Mouse (Mus musculus) stomach, embryonic 15.5 days (tissue): ENCODE measurements around the gene Tmem109. TPM values are rescaled to one million over a fixed set of nuclear protein-coding genes. Genes with fewer than 3 reads are reported as not detected.

ENCODE experiments used
- ATAC-seq: fragments of 200-750 bp; cut with Nextera tagmentation; 2 replicates; pipeline ENCODE4 v1.8.0; 2017; ENCODE audit warnings: low read depth, moderate number of reproducible peaks, moderate TSS enrichment; ENCODE audit not compliant: insufficient read depth, low FRiP score
- H3K27ac ChIP-seq: fragments of 300-500 bp; sonication (generic); 2 replicates; pipeline ENCODE4 v1.5.1; 2015; ENCODE audit warnings: mild to moderate bottlenecking, inconsistent platforms
- H3K27me3 ChIP-seq: fragments of 300-500 bp; sonication (generic); replicated peaks from 2 replicates; pipeline ENCODE4 v1.6.1; 2015; ENCODE audit warnings: inconsistent platforms
- H3K36me3 ChIP-seq: fragments of 300-500 bp; sonication (generic); 2 replicates; pipeline ENCODE4 v1.6.1; 2015; ENCODE audit warnings: inconsistent platforms
- H3K4me1 ChIP-seq: fragments of 300-500 bp; sonication (generic); 2 replicates; pipeline ENCODE4 v1.6.1; 2015; ENCODE audit warnings: inconsistent platforms
- H3K4me2 ChIP-seq: fragments of 300-500 bp; sonication (generic); 2 replicates; pipeline ENCODE4 v1.6.1; 2015; ENCODE audit warnings: mild to moderate bottlenecking, inconsistent platforms
- H3K4me3 ChIP-seq: fragments of 300-500 bp; sonication (generic); replicated peaks from 2 replicates; pipeline ENCODE4 v1.5.1; 2015; ENCODE audit warnings: inconsistent platforms
- H3K9ac ChIP-seq: fragments of 300-500 bp; sonication (generic); 2 replicates; pipeline ENCODE4 v1.6.1; 2015; ENCODE audit warnings: inconsistent platforms
- H3K9me3 ChIP-seq: fragments of 300-500 bp; sonication (generic); 2 replicates; pipeline ENCODE4 v1.6.1; 2016; ENCODE audit warnings: inconsistent platforms
- WGBS: fragments of 180-500 bp; shearing (Covaris S2); methylation state at CpG from one replicate; pipeline ENCODE4 v1.1.7; 2015; 5-methylcytosine and 5-hydroxymethylcytosine counted together
- polyA plus RNA-seq: library from polyadenylated mRNA; unstranded; fragments of >200 nt; fragmentation: Nextera tagmentation; extraction: Ambion mirVana; gene quantifications from 2 replicates; pipeline ENCODE4 v1.2.1, GENCODE M21; 2015

Tmem109 gene
- polyA plus RNA-seq, 1 experiment from 2014 or later: 118 TPM

DNA sequence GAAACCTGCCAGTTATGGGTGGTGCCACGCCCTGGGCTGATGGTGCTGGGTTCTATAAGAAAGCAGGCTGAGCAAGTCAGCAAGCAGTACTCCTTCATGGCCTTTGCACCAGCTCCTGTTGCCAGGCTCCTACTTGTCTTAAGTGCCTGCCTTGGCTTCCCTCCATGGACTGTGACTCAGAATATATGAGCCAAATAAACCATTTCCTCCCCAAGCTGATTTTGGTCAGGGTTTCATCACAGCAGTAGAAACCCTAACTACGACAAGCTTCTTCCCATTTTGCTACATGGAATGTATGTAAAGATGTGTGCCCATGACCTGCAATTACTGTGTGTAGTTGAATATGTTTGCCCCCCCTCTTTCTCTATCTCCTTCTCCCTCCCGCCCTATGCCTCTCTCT lies 48.2 kb downstream of the Tmem109 start:
- 76% methylated on average over 3 of the region's 3 CpGs for WGBS
- Histone ChIP-seq H3K4me3 (no peak overlapping the region), H3K36me3 (no peaks in the 10 kb centered on the region), H3K9ac (no peak overlapping the region), H3K27ac (no peak overlapping the region), H3K9me3 (no peaks in the 10 kb centered on the region), H3K4me2 (no peak overlapping the region), H3K4me1 (no peaks in the 10 kb centered on the region; the same call in 1 of the 2 replicates), H3K27me3 (no peaks in the 10 kb centered on the region)
- ATAC-seq: no peak

- H3K36me3 ChIP-seq: no peaks in the 10 kb centered on the region
- no peak overlapping the region for H3K4me3 ChIP-seq
- WGBS: 73% methylated on average over 3 of the region's 3 CpGs
- H3K4me1 ChIP-seq: no peaks in the 10 kb centered on the region; the same call in 1 of the 2 replicates
- H3K27ac ChIP-seq: no peak overlapping the region
- H3K4me2 ChIP-seq: no peak overlapping the region
- H3K9me3 ChIP-seq: no peaks in the 10 kb centered on the region
- no peak overlapping the region for H3K9ac ChIP-seq
- H3K27me3 ChIP-seq: no peaks in the 10 kb centered on the region
- ATAC-seq: no peak
These were observed 49.8 kb downstream of the Tmem109 start for GRCm38 (mm10) chr19:10832030-10832429.

GRCm38 (mm10) chr19:10831424-10831823 lies 50.4 kb downstream of the Tmem109 start:
- WGBS: 11% methylated on average over 5 of the region's 5 CpGs
- no peaks in the 10 kb centered on the region; the same call in 1 of the 2 replicates for H3K4me1 ChIP-seq
- no peak overlapping the region for H3K4me3 ChIP-seq
- peak; percentile 31; the same call in 1 of the 2 replicates for ATAC-seq
- no peak overlapping the region for H3K4me2 ChIP-seq
- no peak overlapping the region for H3K9ac ChIP-seq
- H3K27me3 ChIP-seq: no peaks in the 10 kb centered on the region
- no peaks in the 10 kb centered on the region for H3K36me3 ChIP-seq
- no peaks in the 10 kb centered on the region for H3K9me3 ChIP-seq
- no peak overlapping the region for H3K27ac ChIP-seq

GRCm38 (mm10) chr19:10829436-10830175 lies 52.2 kb downstream of the Tmem109 start, which contains the start of gene Cd6:
Gene Cd6 (minus strand): TSS chr19:10830058.
- no peak within 1 kb of the TSS for H3K4me2 ChIP-seq
- no peak within 1 kb of the TSS for H3K27ac ChIP-seq
- H3K9me3 ChIP-seq: no peaks in the 10 kb centered on the region
- H3K27me3 ChIP-seq: no peaks in the 10 kb centered on the region
- H3K4me1 ChIP-seq: no peaks in the 10 kb centered on the region; the same call in 1 of the 2 replicates
- H3K9ac ChIP-seq: no peak within 1 kb of the TSS
- no peak for ATAC-seq
- 88% methylated on average over 16 of the region's 16 CpGs for WGBS
- H3K4me3 ChIP-seq: no peak within 1 kb of the TSS
- H3K36me3 ChIP-seq: no peaks in the 10 kb centered on the region

- Histone ChIP-seq H3K9ac (no peak overlapping the region), H3K4me2 (no peak overlapping the region), H3K4me1 (no peaks in the 10 kb centered on the region; the same call in 1 of the 2 replicates), H3K4me3 (no peak overlapping the region), H3K27ac (no peak overlapping the region), H3K27me3 (no peaks in the 10 kb centered on the region), H3K9me3 (no peaks in the 10 kb centered on the region), H3K36me3 (no peaks in the 10 kb centered on the region)
- WGBS: 92% methylated on average over 5 of the region's 5 CpGs
- no peak for ATAC-seq
These were observed 53.5 kb downstream of the Tmem109 start for GRCm38 (mm10) chr19:10828321-10828720.

DNA sequence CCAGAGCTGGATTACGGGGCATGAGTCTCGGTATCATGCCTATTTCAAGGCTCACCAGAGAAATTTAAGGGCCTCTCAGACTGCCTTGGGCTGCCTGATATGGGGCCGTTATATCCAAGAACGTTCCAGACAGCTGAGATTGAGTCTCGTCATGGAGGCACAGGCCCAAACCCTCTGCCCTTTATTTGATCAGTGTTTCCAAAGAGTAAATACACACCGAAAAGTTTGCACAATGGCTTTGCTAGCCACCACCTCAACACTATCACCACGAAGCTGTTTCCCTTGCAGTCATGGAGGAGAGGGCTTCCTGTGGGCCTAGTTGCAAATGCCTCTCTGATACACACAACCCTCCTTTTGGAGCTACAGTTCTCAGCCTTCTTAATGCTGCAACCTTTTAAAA lies 57.7 kb downstream of the Tmem109 start:
- no peak overlapping the region for H3K4me2 ChIP-seq
- no peaks in the 10 kb centered on the region for H3K4me1 ChIP-seq
- no peaks in the 10 kb centered on the region for H3K9me3 ChIP-seq
- no peak overlapping the region for H3K27ac ChIP-seq
- H3K4me3 ChIP-seq: no peak overlapping the region
- H3K27me3 ChIP-seq: no peaks in the 10 kb centered on the region
- no peak for ATAC-seq
- 69% methylated on average over 7 of the region's 7 CpGs for WGBS
- H3K9ac ChIP-seq: no peak overlapping the region
- H3K36me3 ChIP-seq: no peaks in the 10 kb centered on the region

DNA sequence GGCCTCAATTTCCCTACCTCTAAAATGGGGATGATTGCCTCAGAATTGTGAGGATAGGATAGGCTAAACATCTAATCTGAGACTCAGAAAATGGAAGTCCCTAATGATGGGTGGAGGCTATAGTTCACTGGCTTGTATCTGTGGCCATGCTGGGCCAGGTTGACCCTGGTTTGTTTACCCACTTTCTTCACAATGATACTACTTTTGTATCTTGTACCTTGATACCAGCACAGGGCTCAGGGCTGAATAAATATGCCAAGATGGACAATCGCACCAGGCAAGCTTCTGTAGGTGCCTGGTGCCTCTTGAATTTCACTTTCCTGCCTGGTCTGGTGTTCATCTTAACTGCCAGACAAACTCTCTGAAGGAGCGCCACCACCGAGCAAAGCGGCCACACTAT lies 59.3 kb downstream of the Tmem109 start:
- Histone ChIP-seq H3K9me3 (no peaks in the 10 kb centered on the region), H3K9ac (no peak overlapping the region), H3K27me3 (no peaks in the 10 kb centered on the region), H3K4me2 (no peak overlapping the region), H3K4me3 (no peak overlapping the region), H3K36me3 (no peaks in the 10 kb centered on the region), H3K4me1 (no peaks in the 10 kb centered on the region), H3K27ac (no peak overlapping the region)
- WGBS: 90% methylated on average over 4 of the region's 4 CpGs
- ATAC-seq: no peak

DNA sequence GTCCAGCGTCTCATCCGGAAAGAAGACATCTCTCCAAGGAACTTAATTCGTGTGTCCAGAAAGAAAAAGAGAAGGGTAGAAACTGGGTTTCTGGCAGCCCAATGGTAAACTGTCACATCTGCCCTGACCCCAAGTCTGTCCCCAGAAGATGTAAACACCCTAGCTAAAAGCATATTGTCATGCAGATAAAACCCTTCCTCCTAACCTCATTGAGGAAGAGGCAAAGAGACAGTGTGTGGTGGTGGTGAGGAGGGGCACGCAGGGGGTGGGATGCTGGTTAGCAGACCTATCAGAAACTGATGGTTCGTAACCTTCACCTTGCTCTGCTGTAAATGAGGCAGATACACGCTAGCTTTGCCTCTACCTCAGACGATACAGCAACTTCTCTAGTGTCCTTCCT lies 60.5 kb downstream of the Tmem109 start:
- WGBS: 62% methylated on average over 7 of the region's 7 CpGs
- Histone ChIP-seq H3K27me3 (no peaks in the 10 kb centered on the region), H3K4me3 (no peak overlapping the region), H3K4me1 (no peaks in the 10 kb centered on the region), H3K4me2 (no peak overlapping the region), H3K9me3 (no peaks in the 10 kb centered on the region), H3K36me3 (no peaks in the 10 kb centered on the region), H3K9ac (no peak overlapping the region), H3K27ac (no peak overlapping the region)
- ATAC-seq: no peak

Other genes starting within 250 kb of the Tmem109 start
- 2.3 and 3.2 TPM in 2 replicates for gene Vwce, start 247.8 kb downstream of the Tmem109 start, polyA plus RNA-seq
- 28.0 and 59.2 TPM in 2 replicates for gene Pga5, start 203.9 kb downstream of the Tmem109 start, polyA plus RNA-seq
- 34.0 and 40.2 TPM in 2 replicates for gene Vps37c, start 193.3 kb downstream of the Tmem109 start, polyA plus RNA-seq
- 0.85 and 1.9 TPM in 2 replicates for gene Cd5, start 143.0 kb downstream of the Tmem109 start, polyA plus RNA-seq
- gene Cd6, start 51.9 kb downstream of the Tmem109 start, polyA plus RNA-seq: 0.48 and 1.0 TPM in 2 replicates
- 0.45 and 0.49 TPM in 2 replicates for gene Slc15a3, start 42.3 kb downstream of the Tmem109 start, polyA plus RNA-seq
- gene Tmem132a, start 12.1 kb downstream of the Tmem109 start, polyA plus RNA-seq: 59.9 and 65.6 TPM in 2 replicates
- gene Prpf19, start 13.2 kb upstream of the Tmem109 start, polyA plus RNA-seq: 37.9 and 42.6 TPM in 2 replicates
- not detected in 2 replicates for gene Zp1, start 38.6 kb upstream of the Tmem109 start, polyA plus RNA-seq
- 0.08 TPM in 1 of 2 replicates, not detected in the other for gene Ptgdr2, start 55.2 kb upstream of the Tmem109 start, polyA plus RNA-seq
- gene Ccdc86, start 67.3 kb upstream of the Tmem109 start, polyA plus RNA-seq: 26.1 and 27.9 TPM in 2 replicates
- 6.4 and 7.0 TPM in 2 replicates for gene Ms4a10, start 92.7 kb upstream of the Tmem109 start, polyA plus RNA-seq
- gene Ms4a15, start 111.2 kb upstream of the Tmem109 start, polyA plus RNA-seq: 0.10 TPM in 1 of 2 replicates, not detected in the other
- 5.9 and 10.6 TPM in 2 replicates for gene Ms4a18, start 136.0 kb upstream of the Tmem109 start, polyA plus RNA-seq
- 7.7 and 11.1 TPM in 2 replicates for gene Ms4a8a, start 199.1 kb upstream of the Tmem109 start, polyA plus RNA-seq
- not detected in 2 replicates for gene 1700017D01Rik, start 248.9 kb upstream of the Tmem109 start, polyA plus RNA-seq